ENCODE assay signal across 8 mouse cellular contexts in the genomic region with DNA sequence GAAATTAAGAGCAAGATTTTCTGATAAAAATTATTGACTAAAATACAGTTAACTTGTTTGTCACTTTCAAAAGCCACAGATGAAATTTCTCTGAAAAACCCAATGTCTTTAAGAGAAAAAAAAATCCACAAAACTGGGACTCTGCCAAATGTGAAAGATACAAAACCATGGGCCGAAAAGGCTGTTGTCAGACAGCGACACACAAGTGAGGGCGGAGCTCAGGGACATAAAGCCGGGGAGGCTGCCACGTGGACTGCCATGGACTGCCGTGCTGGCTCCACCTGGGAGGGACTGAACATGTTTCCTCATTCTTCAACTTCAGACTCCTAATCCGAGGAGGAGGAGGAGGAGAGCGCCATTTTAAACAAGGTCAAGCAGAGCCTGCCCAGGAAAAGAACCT.
DNase-seq lines count a peak whose midpoint lies in the region; ATAC-seq and TF ChIP-seq lines count a peak whose summit lies in the region.

No protein-coding gene starts in this region.

- peak overlapping the region; percentile 29 for H3K4me2 ChIP-seq in heart, embryonic 13.5 days
- peak overlapping the region; percentile 19; the same call in 1 of the 2 replicates for H3K4me2 ChIP-seq in CH12.LX (ENCODE audit: insufficient read depth, low read depth, poor library complexity, severe bottlenecking)
- no peak overlapping the region for H3K4me2 ChIP-seq in forebrain, embryonic 15.5 days (replicated peaks)

- no peak for TF ChIP-seq RAD21 in CH12.LX (IDR thresholded peaks at IDR 0.05; ENCODE audit: low read depth, low read length)

- peaks cover 9% of the 10 kb centered on the region; the same call in 1 of the 2 replicates for H3K27me3 ChIP-seq in heart, embryonic 13.5 days (replicated peaks)
- H3K27me3 ChIP-seq in heart, embryonic 10.5 days (ENCODE audit: insufficient read depth, poor library complexity, severe bottlenecking) = no peaks in the 10 kb centered on the region
- no peaks in the 10 kb centered on the region for H3K27me3 ChIP-seq in CH12.LX (replicated peaks)
- peaks cover 3% of the 10 kb centered on the region; the same call in 1 of the 2 replicates for H3K27me3 ChIP-seq in forebrain, embryonic 15.5 days

- H3K4me1 ChIP-seq in heart, embryonic 13.5 days = peaks cover 14% of the 10 kb centered on the region
- H3K4me1 ChIP-seq in heart, embryonic 10.5 days = peaks cover 9% of the 10 kb centered on the region; the same call in 1 of the 2 replicates
- H3K4me1 ChIP-seq in CH12.LX (ENCODE audit: control insufficient read depth in 1 of 2, insufficient read depth in 2 of 2) = peaks cover 48 to 91% of the 10 kb centered on the region in 2 experiments
- H3K4me1 ChIP-seq in forebrain, embryonic 15.5 days = peaks cover 58% of the 10 kb centered on the region

- H3K36me3 ChIP-seq in heart, embryonic 13.5 days = no peaks in the 10 kb centered on the region
- H3K36me3 ChIP-seq in heart, embryonic 10.5 days = no peaks in the 10 kb centered on the region
- H3K36me3 ChIP-seq in CH12.LX (replicated peaks in 1 of 2; ENCODE audit: control insufficient read depth in 1 of 2, insufficient read depth in 1 of 2, low read length in 1 of 2) = peaks cover 17 to 66% of the 10 kb centered on the region in 2 experiments
- H3K36me3 ChIP-seq in forebrain, embryonic 15.5 days = no peaks in the 10 kb centered on the region

- WGBS in heart, embryonic 13.5 days = 62% methylated on average over 8 of the region's 8 CpGs
- 72% methylated on average over 8 of the region's 8 CpGs for WGBS in heart, embryonic 10.5 days
- 28% methylated on average over 8 of the region's 8 CpGs for WGBS in forebrain, embryonic 15.5 days

- TF ChIP-seq POLR2A in CH12.LX (IDR thresholded peaks at IDR 0.05; ENCODE audit: low read depth, low read length) = peak; percentile 55; the same call in 1 of the 2 replicates

- H3K27ac ChIP-seq in heart, embryonic 13.5 days (replicated peaks) = no peak overlapping the region
- H3K27ac ChIP-seq in heart, embryonic 10.5 days = no peak overlapping the region
- H3K27ac ChIP-seq in CH12.LX (ENCODE audit: insufficient read depth, low read depth) = peak overlapping the region; percentile 57
- H3K27ac ChIP-seq in forebrain, embryonic 15.5 days (replicated peaks) = peak overlapping the region; percentile 62

- in situ Hi-C loops in CH12.LX (cut with MboI; ENCODE audit: low pct_ligation_motif_present, low pct_unique_long_range_greater_than_20kb, low sequenced_read_pairs) = no loop called here

- no peak overlapping the region for H3K9ac ChIP-seq in heart, embryonic 13.5 days
- H3K9ac ChIP-seq in CH12.LX (ENCODE audit: insufficient read depth, low read depth) = peak overlapping the region; percentile 34
- no peak overlapping the region for H3K9ac ChIP-seq in forebrain, embryonic 15.5 days (replicated peaks)

- H3K4me3 ChIP-seq in heart, embryonic 13.5 days = no peak overlapping the region
- no peak overlapping the region for H3K4me3 ChIP-seq in heart, embryonic 10.5 days
- peak overlapping the region in 1 of 3 experiments; percentile 16 for H3K4me3 ChIP-seq in CH12.LX (replicated peaks in 1 of 3; ENCODE audit: low read depth in 2 of 3, low read length in 2 of 3, poor library complexity in 1 of 3)
- no peak overlapping the region for H3K4me3 ChIP-seq in forebrain, embryonic 15.5 days

- dilution Hi-C loops in CH12.LX (cut with MboI; ENCODE audit: extremely low pct_ligation_motif_present, extremely low pct_unique_long_range_greater_than_20kb, low sequenced_read_pairs) = no loop called here

- H3K9me3 ChIP-seq in heart, embryonic 13.5 days = no peaks in the 10 kb centered on the region
- no peaks in the 10 kb centered on the region for H3K9me3 ChIP-seq in heart, embryonic 10.5 days
- no peaks in the 10 kb centered on the region for H3K9me3 ChIP-seq in CH12.LX (replicated peaks; ENCODE audit: low read length)
- H3K9me3 ChIP-seq in forebrain, embryonic 15.5 days = no peaks in the 10 kb centered on the region

- TF ChIP-seq CTCF in CH12.LX (conservative IDR thresholded peaks at IDR 0.05 in 1 of 2, IDR thresholded peaks at IDR 0.05 in 1 of 2; ENCODE audit: low read depth in 2 of 2, low read length in 2 of 2) = no peak

- 0 out of 2 replicates have a peak, but pooled peaks cover 9% of the 10 kb centered on the region for H3K79me2 ChIP-seq in CH12.LX (replicated peaks; ENCODE audit: control insufficient read depth, extremely low read depth, insufficient read depth, poor library complexity, severe bottlenecking)

- no peak for TF ChIP-seq EP300 in CH12.LX (IDR thresholded peaks at IDR 0.05; ENCODE audit: low read length)

- ATAC-seq in heart, embryonic 13.5 days (ENCODE audit: extremely low read depth, insufficient number of reproducible peaks, low FRiP score, low TSS enrichment) = no peak
- no peak for ATAC-seq in forebrain, embryonic 15.5 days (replicated peaks)

- DNase-seq in heart, embryonic 10.5 days (ENCODE audit: low spot score) = no peak
- peak; percentile 63 for DNase-seq in CH12.LX (ENCODE audit: extremely low read depth)
- DNase-seq in lung, postnatal 36 days = peak; percentile 61
- DNase-seq in frontal cortex, adult 2 months (ENCODE audit: extremely low spot score in 1 of 2, low spot score in 1 of 2) = no peak
- DNase-seq in spleen, postnatal 4 days (ENCODE audit: low spot score in 2 of 2) = no peak
- no peak for DNase-seq in frontal cortex, postnatal 14 days (ENCODE audit: low spot score in 2 of 2)

TF ChIP-seq in CH12.LX, 34 proteins besides CTCF, POLR2A, EP300 and RAD21:
- TF ChIP-seq SIN3A (IDR thresholded peaks at IDR 0.05; ENCODE audit: low read length) (no peak), KAT2A (IDR thresholded peaks at IDR 0.05; ENCODE audit: insufficient replicate concordance, low read length) (no peak), SMC3 (IDR thresholded peaks at IDR 0.05; ENCODE audit: low read depth, low read length) (no peak), MAX (IDR thresholded peaks at IDR 0.05; ENCODE audit: low read length) (peak; percentile 87), USF2 (conservative IDR thresholded peaks at IDR 0.05; ENCODE audit: low read depth, low read length) (no peak), BHLHE40 (IDR thresholded peaks at IDR 0.05; ENCODE audit: low read depth, low read length) (no peak), GABPA (IDR thresholded peaks at IDR 0.05; ENCODE audit: insufficient replicate concordance, low read depth, low read length) (no peak), HCFC1 (IDR thresholded peaks at IDR 0.05; ENCODE audit: low read depth, low read length) (no peak), MAFK (IDR thresholded peaks at IDR 0.05; ENCODE audit: insufficient replicate concordance, low read length) (no peak), MYC (IDR thresholded peaks at IDR 0.05; ENCODE audit: low read depth, low read length) (peak; percentile 88; the same call in 1 of the 2 replicates), UBTF (IDR thresholded peaks at IDR 0.05; ENCODE audit: low read depth, low read length) (no peak), NELFE (IDR thresholded peaks at IDR 0.05; ENCODE audit: low read depth, low read length) (no peak), USF1 (IDR thresholded peaks at IDR 0.05; ENCODE audit: low read depth, low read length) (no peak; the same call in 1 of the 2 replicates), MXI1 (IDR thresholded peaks at IDR 0.05; ENCODE audit: low read depth, low read length) (peak; percentile 92), CHD1 (IDR thresholded peaks at IDR 0.05; ENCODE audit: low read depth, low read length) (no peak), ZKSCAN1 (IDR thresholded peaks at IDR 0.05; ENCODE audit: borderline replicate concordance, low read depth, low read length) (no peak)

Comparison
In these comparisons a context has a peak if more than half of its experiments do, and no peak if none do; other contexts are left out.
1. H3K27ac ChIP-seq: peak in CH12.LX (single experiment) and forebrain, embryonic 15.5 days (single experiment); none in heart, embryonic 13.5 days (single experiment) and heart, embryonic 10.5 days (single experiment).
2. DNase-seq: peak in CH12.LX (single experiment) and lung, postnatal 36 days (single experiment); none in heart, embryonic 10.5 days (single experiment), frontal cortex, adult 2 months (0 of 2), spleen, postnatal 4 days (0 of 2) and frontal cortex, postnatal 14 days (0 of 2).